12 mouse cellular contexts compared by ENCODE assay signal in genomic region chr13:23506819-23507515, GRCm38 (mm10). TPM values are rescaled to one million over a fixed set of nuclear protein-coding genes. Genes with fewer than 3 reads are reported as not detected.
DNase-seq lines count a peak whose midpoint lies in the region; ATAC-seq and TF ChIP-seq lines count a peak whose summit lies in the region.
"Had no signal": no experiment of that assay in that cellular context is flagged by ENCODE, and none has a peak within 500 bp of the region (broad histone marks: within the 10 kb centered on the region; RNA-seq: fewer than 3 reads in every experiment).

No protein-coding gene starts in this region.

- peak overlapping the region; percentile 21 for H3K4me2 ChIP-seq in kidney, embryonic 14.5 days (replicated peaks; ENCODE audit: low read depth, low read length)
- H3K4me2 ChIP-seq in hindbrain, embryonic 15.5 days = peak overlapping the region; percentile 43
- peak overlapping the region; percentile 12; the same call in 1 of the 2 replicates for H3K4me2 ChIP-seq in midbrain, postnatal 0 days (ENCODE audit: low read depth, low read length, poor library complexity, severe bottlenecking)

- H3K36me3 ChIP-seq in kidney, embryonic 14.5 days (ENCODE audit: control insufficient read depth, insufficient read depth, low read length) = no peaks in the 10 kb centered on the region
- no peaks in the 10 kb centered on the region for H3K36me3 ChIP-seq in hindbrain, embryonic 15.5 days
- no peaks in the 10 kb centered on the region for H3K36me3 ChIP-seq in midbrain, postnatal 0 days (ENCODE audit: insufficient read depth, low read length)
- H3K36me3 ChIP-seq: midbrain, embryonic 12.5 days had no signal

- peaks cover 18% of the 10 kb centered on the region for H3K4me1 ChIP-seq in kidney, embryonic 14.5 days (ENCODE audit: control insufficient read depth, insufficient read depth, low read length)
- H3K4me1 ChIP-seq in hindbrain, embryonic 15.5 days (replicated peaks) = peaks cover 12% of the 10 kb centered on the region; the same call in 1 of the 2 replicates
- no peaks in the 10 kb centered on the region; the same call in 1 of the 2 replicates for H3K4me1 ChIP-seq in midbrain, postnatal 0 days (ENCODE audit: insufficient read depth, low read length)

- 18% methylated on average over 14 of the region's 14 CpGs for WGBS in kidney, embryonic 14.5 days
- WGBS in hindbrain, embryonic 15.5 days = 21% methylated on average over 14 of the region's 14 CpGs
- 27% methylated on average over 14 of the region's 14 CpGs for WGBS in midbrain, postnatal 0 days

- no peak for TF ChIP-seq CTCF in midbrain, postnatal 0 days (IDR thresholded peaks at IDR 0.05)

- H3K27ac ChIP-seq in kidney, embryonic 14.5 days (ENCODE audit: low read depth, low read length) = no peak overlapping the region
- H3K27ac ChIP-seq in hindbrain, embryonic 15.5 days (replicated peaks) = no peak overlapping the region
- H3K27ac ChIP-seq in midbrain, postnatal 0 days (ENCODE audit: low read depth, low read length) = no peak overlapping the region
- H3K27ac ChIP-seq: midbrain, embryonic 12.5 days had no signal

- DNase-seq in kidney, postnatal 14 days = no peak
- peak; percentile 14 for DNase-seq in NIH3T3 (ENCODE audit: low read depth)
- no peak for DNase-seq in midbrain, postnatal 0 days (ENCODE audit: low spot score)
- no peak for DNase-seq in gastrocnemius, postnatal 4 days (ENCODE audit: low spot score in 2 of 2)
- DNase-seq in gastrocnemius, postnatal 10 days = no peak
- DNase-seq in retina, embryonic 14.5 days (ENCODE audit: low spot score) = no peak
- DNase-seq: kidney, adult 2 months had no signal

- H3K9me3 ChIP-seq in kidney, embryonic 14.5 days (ENCODE audit: control insufficient read depth, low read length) = no peaks in the 10 kb centered on the region
- no peaks in the 10 kb centered on the region for H3K9me3 ChIP-seq in hindbrain, embryonic 15.5 days
- no peaks in the 10 kb centered on the region for H3K9me3 ChIP-seq in midbrain, postnatal 0 days (ENCODE audit: low read length)
- H3K9me3 ChIP-seq: midbrain, embryonic 12.5 days had no signal

- H3K9ac ChIP-seq in kidney, embryonic 14.5 days (ENCODE audit: low read depth, low read length) = no peak overlapping the region
- no peak overlapping the region for H3K9ac ChIP-seq in hindbrain, embryonic 15.5 days
- H3K9ac ChIP-seq in midbrain, postnatal 0 days (replicated peaks; ENCODE audit: low read length, poor library complexity, severe bottlenecking) = no peak overlapping the region
- H3K9ac ChIP-seq: midbrain, embryonic 12.5 days had no signal

- H3K4me3 ChIP-seq in kidney, embryonic 14.5 days (ENCODE audit: low read length) = peak overlapping the region; percentile 14; the same call in 1 of the 2 replicates
- no peak overlapping the region for H3K4me3 ChIP-seq in hindbrain, embryonic 15.5 days
- no peak overlapping the region for H3K4me3 ChIP-seq in midbrain, postnatal 0 days (ENCODE audit: low read depth, low read length)

- no peaks in the 10 kb centered on the region for H3K27me3 ChIP-seq in kidney, embryonic 14.5 days (ENCODE audit: control insufficient read depth, insufficient read depth, low read length)
- peaks cover 3% of the 10 kb centered on the region; the same call in 1 of the 2 replicates for H3K27me3 ChIP-seq in hindbrain, embryonic 15.5 days
- peaks cover 3% of the 10 kb centered on the region; the same call in 1 of the 2 replicates for H3K27me3 ChIP-seq in midbrain, postnatal 0 days (ENCODE audit: insufficient read depth, low read length)

- peak; percentile 50; the same call in 1 of the 2 replicates for ATAC-seq in kidney, embryonic 14.5 days (ENCODE audit: low FRiP score, low TSS enrichment)
- no peak for ATAC-seq in hindbrain, embryonic 15.5 days (ENCODE audit: low FRiP score, low read depth)
- ATAC-seq in midbrain, postnatal 0 days (ENCODE audit: low FRiP score) = no peak

RNA-seq across cellular contexts. Expression of gene Btn2a2, which starts 18.3 kb away (rescaled TPM):
- polyA plus RNA-seq in kidney, embryonic 14.5 days (2014; fragmentation: Nextera tagmentation; extraction: Ambion mirVana) = 0.31 and 0.87 TPM in 2 replicates
- polyA plus RNA-seq in hindbrain, embryonic 15.5 days (2015; fragmentation: Nextera tagmentation; extraction: Ambion mirVana) = 0.06 and 0.08 TPM in 2 replicates
- 0.16 TPM in 1 of 2 replicates, not detected in the other for total RNA-seq in midbrain, postnatal 0 days (2014; rRNA removed)
- not detected in 2 replicates for polyA plus RNA-seq in midbrain, postnatal 0 days (2015; fragmentation: Nextera tagmentation; extraction: Ambion mirVana)
- total RNA-seq in gastrocnemius, postnatal 4 days (2021) = under 1 TPM in 1 of 2 experiments, not detected in 1; 0.23 TPM
- total RNA-seq in gastrocnemius, postnatal 10 days (2021) = under 1 TPM in 1 of 2 experiments, not detected in 1; 0.11 TPM
- total RNA-seq: adrenal gland, adult 8-10 months; common myeloid progenitor, adult 5-6 weeks had no signal
- polyA plus RNA-seq: kidney, adult 2 months had no signal

RNA-seq across cellular contexts. Expression of gene Hist1h4h, which starts 23.9 kb away (rescaled TPM):
- 6.1 and 9.9 TPM in 2 replicates for polyA plus RNA-seq in kidney, embryonic 14.5 days (2014; fragmentation: Nextera tagmentation; extraction: Ambion mirVana)
- 1.7 and 2.7 TPM in 2 replicates for polyA plus RNA-seq in hindbrain, embryonic 15.5 days (2015; fragmentation: Nextera tagmentation; extraction: Ambion mirVana)
- 1,176 and 1,474 TPM in 2 replicates for total RNA-seq in midbrain, postnatal 0 days (2014; rRNA removed)
- polyA plus RNA-seq in midbrain, postnatal 0 days (2015; fragmentation: Nextera tagmentation; extraction: Ambion mirVana) = 3.9 and 4.0 TPM in 2 replicates
- total RNA-seq in gastrocnemius, postnatal 4 days (2021) = 100 to 1,000 TPM; 761 to 939 TPM
- total RNA-seq in gastrocnemius, postnatal 10 days (2021) = 100 to 1,000 TPM; 473 to 507 TPM

RNA-seq across cellular contexts. Expression of gene Hist1h2af, which starts 26.7 kb away (rescaled TPM):
- 13.8 and 28.7 TPM in 2 replicates for polyA plus RNA-seq in kidney, embryonic 14.5 days (2014; fragmentation: Nextera tagmentation; extraction: Ambion mirVana)
- polyA plus RNA-seq in hindbrain, embryonic 15.5 days (2015; fragmentation: Nextera tagmentation; extraction: Ambion mirVana) = 0.82 and 2.1 TPM in 2 replicates
- total RNA-seq in midbrain, postnatal 0 days (2014; rRNA removed) = 52.3 and 293 TPM in 2 replicates
- polyA plus RNA-seq in midbrain, postnatal 0 days (2015; fragmentation: Nextera tagmentation; extraction: Ambion mirVana) = 0.54 and 1.5 TPM in 2 replicates
- total RNA-seq in gastrocnemius, postnatal 4 days (2021) = 100 to 1,000 TPM; 329 to 395 TPM
- 100 to 1,000 TPM; 189 to 190 TPM for total RNA-seq in gastrocnemius, postnatal 10 days (2021)

RNA-seq across cellular contexts. Expression of gene Hist1h3g, which starts 28.3 kb away (rescaled TPM):
- polyA plus RNA-seq in kidney, embryonic 14.5 days (2014; fragmentation: Nextera tagmentation; extraction: Ambion mirVana) = 8.2 and 12.5 TPM in 2 replicates
- 0.85 and 1.2 TPM in 2 replicates for polyA plus RNA-seq in hindbrain, embryonic 15.5 days (2015; fragmentation: Nextera tagmentation; extraction: Ambion mirVana)
- total RNA-seq in midbrain, postnatal 0 days (2014; rRNA removed) = 99.4 and 262 TPM in 2 replicates
- polyA plus RNA-seq in midbrain, postnatal 0 days (2015; fragmentation: Nextera tagmentation; extraction: Ambion mirVana) = not detected in 2 replicates
- total RNA-seq in gastrocnemius, postnatal 4 days (2021) = 100 to 1,000 TPM; 100 to 143 TPM
- total RNA-seq in gastrocnemius, postnatal 10 days (2021) = 10 to 100 TPM; 58.4 to 59.9 TPM

RNA-seq across cellular contexts. Expression of gene Hist1h2bh, which starts 36.2 kb away (rescaled TPM):
- polyA plus RNA-seq in kidney, embryonic 14.5 days (2014; fragmentation: Nextera tagmentation; extraction: Ambion mirVana) = 1.4 and 2.9 TPM in 2 replicates
- 0.17 and 0.19 TPM in 2 replicates for polyA plus RNA-seq in hindbrain, embryonic 15.5 days (2015; fragmentation: Nextera tagmentation; extraction: Ambion mirVana)
- total RNA-seq in midbrain, postnatal 0 days (2014; rRNA removed) = 8.7 and 34.2 TPM in 2 replicates
- 0.16 TPM in 1 of 2 replicates, not detected in the other for polyA plus RNA-seq in midbrain, postnatal 0 days (2015; fragmentation: Nextera tagmentation; extraction: Ambion mirVana)
- 10 to 100 TPM; 18.5 to 24.9 TPM for total RNA-seq in gastrocnemius, postnatal 4 days (2021)
- total RNA-seq in gastrocnemius, postnatal 10 days (2021) = 10 to 100 TPM; 11.8 to 13.3 TPM
